Mouse (Mus musculus): ENCODE measurements around the gene 3110082J24Rik. TPM values are rescaled to one million over a fixed set of nuclear protein-coding genes. Genes with fewer than 3 reads are reported as not detected.
"Not testable (repeated sequence)": the region's sequence is repeated elsewhere in the genome, so short reads cannot be mapped to it uniquely, and the experiment has no call there.

Gene 3110082J24Rik
- polyA plus RNA-seq, 1 experiment from 2014 or later: not detected

DNA sequence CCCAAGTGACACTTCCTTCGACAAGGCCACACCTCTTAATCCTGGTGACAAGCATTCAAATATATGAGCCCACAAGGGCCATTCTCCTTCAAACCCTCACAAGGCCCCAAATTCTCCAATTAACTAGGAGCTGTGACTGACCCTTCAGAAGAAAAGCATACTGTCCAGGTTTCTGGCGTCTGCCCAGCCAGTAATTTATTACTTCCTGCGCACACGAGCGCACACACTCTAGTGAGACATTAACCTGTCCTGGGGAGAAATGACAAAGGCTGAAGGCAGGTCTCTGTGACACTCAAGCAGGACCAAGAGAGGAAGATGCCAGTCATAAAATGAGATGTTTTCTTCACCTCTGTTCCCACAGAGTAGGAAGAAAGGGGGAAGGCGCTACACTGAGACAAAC lies 38.2 kb downstream of the 3110082J24Rik start:
- no peak overlapping the region for H3K9ac ChIP-seq (ENCODE audit: low read length)
- H3K27me3 ChIP-seq (ENCODE audit: control insufficient read depth, insufficient read depth, low read length): no peaks in the 10 kb centered on the region
- peaks cover 44% of the 10 kb centered on the region for H3K36me3 ChIP-seq (ENCODE audit: control insufficient read depth, insufficient read depth)
- H3K4me1 ChIP-seq (ENCODE audit: control insufficient read depth, insufficient read depth, low read length): peaks cover 7% of the 10 kb centered on the region
- H3K4me2 ChIP-seq (ENCODE audit: low read depth, low read length): no peak overlapping the region
- H3K4me3 ChIP-seq (ENCODE audit: low read length): no peak overlapping the region
- 82% methylated on average over 6 of the region's 6 CpGs for WGBS
- no peak overlapping the region for H3K27ac ChIP-seq (ENCODE audit: low read length)
- H3K9me3 ChIP-seq (replicated peaks; ENCODE audit: control insufficient read depth, low read length): no peaks in the 10 kb centered on the region
- no peak for ATAC-seq (replicated peaks; ENCODE audit: extremely low read depth, insufficient read depth, low FRiP score)

DNA sequence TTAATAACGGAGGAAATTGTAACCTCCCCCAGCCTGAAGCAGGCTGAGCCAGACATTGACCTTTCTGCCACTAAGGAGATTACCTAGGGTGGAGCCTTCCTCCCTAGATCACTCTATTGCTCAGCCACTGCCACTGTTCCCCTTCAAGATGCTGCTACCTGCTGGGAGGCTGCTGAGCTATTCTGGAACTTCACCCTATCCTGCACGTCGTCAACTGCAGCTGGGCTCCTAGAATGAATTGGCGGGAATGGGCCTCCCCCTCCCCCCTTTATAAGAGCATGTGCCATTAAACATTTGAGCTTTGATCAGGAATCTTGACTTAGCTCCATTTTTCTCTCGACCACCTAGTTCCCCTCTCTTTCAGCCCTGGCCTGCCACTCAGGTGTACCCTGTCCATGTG lies 46.3 kb downstream of the 3110082J24Rik start:
- not testable (repeated sequence) for H3K4me3 ChIP-seq (ENCODE audit: low read length); H3K27ac ChIP-seq (ENCODE audit: low read length); H3K27me3 ChIP-seq (ENCODE audit: control insufficient read depth, insufficient read depth, low read length); H3K4me2 ChIP-seq (ENCODE audit: low read depth, low read length); H3K9ac ChIP-seq (ENCODE audit: low read length); ATAC-seq (replicated peaks; ENCODE audit: extremely low read depth, insufficient read depth, low FRiP score); H3K9me3 ChIP-seq (replicated peaks; ENCODE audit: control insufficient read depth, low read length); H3K4me1 ChIP-seq (ENCODE audit: control insufficient read depth, insufficient read depth, low read length)
- H3K36me3 ChIP-seq (ENCODE audit: control insufficient read depth, insufficient read depth): peaks cover 22% of the 10 kb centered on the region
- WGBS: 70% methylated on average over 5 of the region's 5 CpGs

DNA sequence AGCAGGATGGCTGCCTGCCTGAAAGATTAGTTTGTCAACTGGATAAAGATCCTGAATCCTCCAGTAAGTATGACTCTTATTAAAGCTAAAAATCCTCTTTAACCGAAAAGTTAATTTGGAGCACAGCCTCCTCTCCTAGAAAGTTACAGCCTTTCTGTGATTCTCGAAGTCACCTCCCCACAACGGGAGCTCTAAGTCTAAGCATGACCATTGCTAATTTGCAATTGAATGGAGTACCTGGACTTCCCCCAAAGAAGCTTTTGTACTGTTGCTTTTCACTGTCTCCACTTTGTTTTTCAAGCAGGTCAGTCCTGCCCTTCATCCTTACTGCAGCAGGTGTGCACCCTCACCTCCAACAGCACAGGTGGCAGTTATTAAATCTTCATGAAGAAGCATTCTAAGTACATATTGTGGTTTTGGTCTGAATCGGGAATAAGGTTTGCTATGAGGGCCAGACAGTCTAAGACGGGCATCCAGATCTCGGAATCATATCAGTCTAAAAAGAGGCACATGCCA lies 47.6 kb downstream of the 3110082J24Rik start:
- no peaks in the 10 kb centered on the region for H3K27me3 ChIP-seq (ENCODE audit: control insufficient read depth, insufficient read depth, low read length)
- H3K9me3 ChIP-seq (replicated peaks; ENCODE audit: control insufficient read depth, low read length): no peaks in the 10 kb centered on the region
- H3K36me3 ChIP-seq (ENCODE audit: control insufficient read depth, insufficient read depth): peaks cover 17% of the 10 kb centered on the region
- H3K27ac ChIP-seq (ENCODE audit: low read length): no peak overlapping the region
- H3K9ac ChIP-seq (ENCODE audit: low read length): no peak overlapping the region
- no peak overlapping the region for H3K4me3 ChIP-seq (ENCODE audit: low read length)
- no peak for ATAC-seq (replicated peaks; ENCODE audit: extremely low read depth, insufficient read depth, low FRiP score)
- 90% methylated on average over 6 of the region's 6 CpGs for WGBS
- no peak overlapping the region for H3K4me2 ChIP-seq (ENCODE audit: low read depth, low read length)
- H3K4me1 ChIP-seq (ENCODE audit: control insufficient read depth, insufficient read depth, low read length): no peaks in the 10 kb centered on the region

Other genes with a start within 250 kb of the 3110082J24Rik start
- gene Il6, start 93.0 kb downstream of the 3110082J24Rik start, polyA plus RNA-seq (2015; fragmentation: Nextera tagmentation; extraction: Ambion mirVana): 0.09 TPM in 1 of 2 replicates, not detected in the other
- gene Tyms, start 32.5 kb downstream of the 3110082J24Rik start, polyA plus RNA-seq (2015; fragmentation: Nextera tagmentation; extraction: Ambion mirVana): 99.3 and 110 TPM in 2 replicates
- gene Garem2, start 925 bp downstream of the 3110082J24Rik start, polyA plus RNA-seq (2015; fragmentation: Nextera tagmentation; extraction: Ambion mirVana): 0.12 and 0.20 TPM in 2 replicates
- gene Hadha, start 49.1 kb upstream of the 3110082J24Rik start, polyA plus RNA-seq (2015; fragmentation: Nextera tagmentation; extraction: Ambion mirVana): 349 and 361 TPM in 2 replicates
- gene Hadhb, start 49.2 kb upstream of the 3110082J24Rik start, polyA plus RNA-seq (2015; fragmentation: Nextera tagmentation; extraction: Ambion mirVana): 490 and 509 TPM in 2 replicates
- gene Adgrf3, start 99.6 kb upstream of the 3110082J24Rik start, polyA plus RNA-seq (2015; fragmentation: Nextera tagmentation; extraction: Ambion mirVana): 0.33 and 0.44 TPM in 2 replicates
- gene Selenoi, start 126.5 kb upstream of the 3110082J24Rik start, polyA plus RNA-seq (2015; fragmentation: Nextera tagmentation; extraction: Ambion mirVana): 12.8 and 14.2 TPM in 2 replicates
- gene Drc1, start 175.3 kb upstream of the 3110082J24Rik start, polyA plus RNA-seq (2015; fragmentation: Nextera tagmentation; extraction: Ambion mirVana): 1.7 and 3.3 TPM in 2 replicates

Data from heart, embryonic 16.5 days (tissue).